Mouse (Mus musculus): ENCODE results near the gene Slc24a2. TPM values are rescaled to one million over a fixed set of nuclear protein-coding genes. Genes with fewer than 3 reads are reported as not detected.

The Slc24a2 gene
- total and polyA plus RNA-seq, 3 experiments = not detected

DNA sequence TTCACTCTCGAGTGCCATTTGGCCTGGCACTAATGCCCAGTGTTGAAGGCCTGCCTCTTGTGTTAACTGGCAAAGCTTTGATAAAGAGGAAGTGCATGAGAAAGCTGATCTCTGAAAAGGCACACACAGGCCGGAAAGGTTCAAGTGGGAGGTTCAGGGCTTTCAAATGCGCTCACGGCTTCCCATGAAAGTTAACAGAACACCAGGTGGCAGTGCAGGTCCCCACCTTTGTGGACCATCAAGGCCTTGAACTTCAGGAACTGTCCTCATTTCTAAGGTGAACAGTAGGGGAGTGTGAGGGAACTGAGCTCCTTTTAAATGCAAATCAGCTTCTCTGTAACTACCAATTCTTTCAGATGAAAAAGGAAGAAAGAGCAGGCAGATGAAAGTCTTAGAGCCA is 110.5 kb downstream of the Slc24a2 start:
- Histone ChIP-seq H3K27me3 (ENCODE audit: control insufficient read depth in 1 of 2, insufficient read depth in 2 of 2, low read length in 2 of 2) (no peaks in the 10 kb centered on the region), H3K36me3 (ENCODE audit: control insufficient read depth in 1 of 2, insufficient read depth in 2 of 2, low read length in 2 of 2) (no peaks in the 10 kb centered on the region), H3K9ac (ENCODE audit: control insufficient read depth, low read depth, low read length, poor library complexity, severe bottlenecking) (no peak overlapping the region), H3K4me3 (ENCODE audit: control insufficient read depth in 1 of 2, insufficient read depth in 1 of 2, low read depth in 2 of 2, low read length in 2 of 2) (no peak overlapping the region), H3K27ac (ENCODE audit: control insufficient read depth, low read depth, low read length) (no peak overlapping the region), H3K4me1 (ENCODE audit: control insufficient read depth in 1 of 2, insufficient read depth in 2 of 2, low read length in 2 of 2) (no peaks in the 10 kb centered on the region), H3K9me3 (replicated peaks; ENCODE audit: insufficient read depth, low read length) (no peaks in the 10 kb centered on the region), H3K79me2 (ENCODE audit: control insufficient read depth, insufficient read depth, low read length, poor library complexity) (no peaks in the 10 kb centered on the region)
- no peak for TF ChIP-seq EP300 (IDR thresholded peaks at IDR 0.05; ENCODE audit: low read depth in 1 of 2, low read length in 2 of 2)
- no peak for TF ChIP-seq CHD2 (IDR thresholded peaks at IDR 0.05; ENCODE audit: low read length)
- TF ChIP-seq USF2 (IDR thresholded peaks at IDR 0.05; ENCODE audit: borderline replicate concordance in 1 of 2, insufficient read depth in 1 of 2, low read depth in 1 of 2, low read length in 2 of 2) = no peak
- TF ChIP-seq RCOR1 (IDR thresholded peaks at IDR 0.05; ENCODE audit: low read depth, low read length) = no peak
- no peak for TF ChIP-seq NRF1 (IDR thresholded peaks at IDR 0.05; ENCODE audit: insufficient read depth, low read depth, low read length, poor library complexity, severe bottlenecking)
- no peak for TF ChIP-seq POLR2A (IDR thresholded peaks at IDR 0.05; ENCODE audit: control insufficient read depth in 1 of 2, insufficient read depth in 1 of 2, low read depth in 1 of 2, low read length in 2 of 2, poor library complexity in 1 of 2)
- TF ChIP-seq POLR2AphosphoS2 (IDR thresholded peaks at IDR 0.05; ENCODE audit: low read length) = no peak
- TF ChIP-seq MAFK (IDR thresholded peaks at IDR 0.05; ENCODE audit: borderline replicate concordance, low read depth, low read length) = no peak
- no peak for TF ChIP-seq SMC3 (IDR thresholded peaks at IDR 0.05; ENCODE audit: low read depth, low read length)
- no peak for TF ChIP-seq MYB (IDR thresholded peaks at IDR 0.05; ENCODE audit: low read depth, low read length)
- no peak for TF ChIP-seq TBP (IDR thresholded peaks at IDR 0.05; ENCODE audit: low read depth, low read length)
- DNase-seq (ENCODE audit: low read depth, low spot score) = no peak

DNA sequence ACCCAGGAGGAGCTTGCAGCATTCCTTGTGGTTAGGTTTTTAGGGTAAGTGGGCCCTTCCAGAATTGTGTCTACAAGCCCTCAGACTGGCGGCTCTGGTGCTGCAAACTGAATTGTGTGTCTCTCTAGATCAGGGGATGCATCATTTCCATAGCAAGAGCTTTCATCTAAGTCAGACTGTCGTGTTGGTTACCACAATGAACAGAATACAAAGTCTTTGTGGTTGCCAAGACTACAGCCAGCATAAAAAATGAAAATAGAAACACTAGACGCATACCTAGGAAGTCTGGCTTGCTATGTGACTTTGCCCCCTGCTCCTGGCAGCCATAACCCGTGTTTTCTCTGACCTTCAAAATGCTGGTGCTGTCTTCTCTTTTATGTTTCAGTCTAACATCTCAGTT is 114.6 kb downstream of the Slc24a2 start:
- H3K27me3 ChIP-seq (ENCODE audit: control insufficient read depth in 1 of 2, insufficient read depth in 2 of 2, low read length in 2 of 2) = no peaks in the 10 kb centered on the region
- H3K9me3 ChIP-seq (replicated peaks; ENCODE audit: insufficient read depth, low read length) = no peaks in the 10 kb centered on the region
- no peaks in the 10 kb centered on the region for H3K4me1 ChIP-seq (ENCODE audit: control insufficient read depth in 1 of 2, insufficient read depth in 2 of 2, low read length in 2 of 2)
- no peak overlapping the region for H3K9ac ChIP-seq (ENCODE audit: control insufficient read depth, low read depth, low read length, poor library complexity, severe bottlenecking)
- no peaks in the 10 kb centered on the region for H3K79me2 ChIP-seq (ENCODE audit: control insufficient read depth, insufficient read depth, low read length, poor library complexity)
- H3K36me3 ChIP-seq (ENCODE audit: control insufficient read depth in 1 of 2, insufficient read depth in 2 of 2, low read length in 2 of 2) = no peaks in the 10 kb centered on the region
- TF ChIP-seq NELFE (IDR thresholded peaks at IDR 0.05; ENCODE audit: low read depth, low read length) (no peak), HCFC1 (IDR thresholded peaks at IDR 0.05; ENCODE audit: low read depth, low read length) (no peak)
- no peak overlapping the region for H3K27ac ChIP-seq (ENCODE audit: control insufficient read depth, low read depth, low read length)
- no peak for DNase-seq (ENCODE audit: low read depth, low spot score)
- H3K4me3 ChIP-seq (ENCODE audit: control insufficient read depth in 1 of 2, insufficient read depth in 1 of 2, low read depth in 2 of 2, low read length in 2 of 2) = no peak overlapping the region

DNA sequence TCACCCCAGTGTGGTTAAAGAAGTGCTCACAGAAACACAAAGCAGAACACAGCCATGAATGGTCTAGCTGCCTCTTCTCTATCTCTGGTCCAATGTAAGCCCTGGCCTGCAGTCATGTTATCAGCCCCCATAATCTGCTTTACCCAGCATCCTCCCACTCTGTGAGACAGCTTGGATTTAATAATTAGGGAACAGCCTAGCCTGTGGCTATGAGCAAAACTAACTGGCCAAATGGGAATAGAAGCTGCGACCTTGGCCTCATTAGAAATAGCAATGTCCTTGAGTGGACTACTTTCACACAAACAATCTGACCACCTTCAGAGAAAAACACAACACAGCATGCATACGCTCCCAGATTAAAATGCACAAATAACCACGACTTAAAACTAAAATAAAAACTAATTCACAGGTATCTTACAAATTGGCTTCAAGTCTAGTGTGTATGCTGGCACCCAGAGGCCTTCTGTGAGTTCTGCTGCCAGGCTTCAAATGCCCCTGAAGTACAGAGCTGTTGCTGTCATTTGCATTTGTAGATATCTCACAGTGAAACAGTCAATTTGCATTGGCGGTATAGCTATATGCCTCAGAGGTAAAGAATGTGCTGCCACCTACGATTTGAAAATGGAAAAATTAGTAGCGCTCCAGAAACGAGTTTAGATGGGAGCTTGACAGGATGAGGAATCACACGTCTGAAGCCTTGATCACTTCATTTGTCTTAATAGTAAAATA is 120.8 kb downstream of the Slc24a2 start:
- DNase-seq (ENCODE audit: low read depth, low spot score) = no peak
- no peak overlapping the region for H3K9ac ChIP-seq (ENCODE audit: control insufficient read depth, low read depth, low read length, poor library complexity, severe bottlenecking)
- H3K9me3 ChIP-seq (replicated peaks; ENCODE audit: insufficient read depth, low read length) = no peaks in the 10 kb centered on the region
- H3K79me2 ChIP-seq (ENCODE audit: control insufficient read depth, insufficient read depth, low read length, poor library complexity) = no peaks in the 10 kb centered on the region
- no peak overlapping the region for H3K27ac ChIP-seq (ENCODE audit: control insufficient read depth, low read depth, low read length)
- TF ChIP-seq POLR2A (IDR thresholded peaks at IDR 0.05; ENCODE audit: control insufficient read depth in 1 of 2, insufficient read depth in 1 of 2, low read depth in 1 of 2, low read length in 2 of 2, poor library complexity in 1 of 2) (no peak), RAD21 (IDR thresholded peaks at IDR 0.05; ENCODE audit: low read depth, low read length) (no peak), SIN3A (IDR thresholded peaks at IDR 0.05; ENCODE audit: low read length) (no peak), MAX (IDR thresholded peaks at IDR 0.05; ENCODE audit: low read length) (no peak), POLR2AphosphoS2 (IDR thresholded peaks at IDR 0.05; ENCODE audit: low read length) (no peak), MEF2A (IDR thresholded peaks at IDR 0.05; ENCODE audit: extremely low read depth, insufficient replicate concordance, low read depth, low read length, poor library complexity, severe bottlenecking) (no peak), GATA1 (IDR thresholded peaks at IDR 0.05; ENCODE audit: low read depth, low read length) (no peak), CTCF (IDR thresholded peaks at IDR 0.05 in 2 of 3, conservative IDR thresholded peaks at IDR 0.05 in 1 of 3; ENCODE audit: control insufficient read depth in 1 of 3, insufficient read depth in 1 of 3, low read depth in 2 of 3, low read length in 3 of 3, poor library complexity in 1 of 3, severe bottlenecking in 1 of 3) (no peak), ZMIZ1 (IDR thresholded peaks at IDR 0.05; ENCODE audit: low read depth, low read length) (no peak), SMC3 (IDR thresholded peaks at IDR 0.05; ENCODE audit: low read depth, low read length) (no peak), HCFC1 (IDR thresholded peaks at IDR 0.05; ENCODE audit: low read depth, low read length) (no peak), MXI1 (IDR thresholded peaks at IDR 0.05; ENCODE audit: low read depth, low read length) (no peak), MYC (IDR thresholded peaks at IDR 0.05; ENCODE audit: low read depth, low read length) (no peak), POLR2AphosphoS5 (IDR thresholded peaks at IDR 0.05; ENCODE audit: borderline replicate concordance, low read depth, low read length) (no peak)
- H3K36me3 ChIP-seq (ENCODE audit: control insufficient read depth in 1 of 2, insufficient read depth in 2 of 2, low read length in 2 of 2) = no peaks in the 10 kb centered on the region
- no peaks in the 10 kb centered on the region for H3K27me3 ChIP-seq (ENCODE audit: control insufficient read depth in 1 of 2, insufficient read depth in 2 of 2, low read length in 2 of 2)
- no peak overlapping the region for H3K4me3 ChIP-seq (ENCODE audit: control insufficient read depth in 1 of 2, insufficient read depth in 1 of 2, low read depth in 2 of 2, low read length in 2 of 2)
- no peaks in the 10 kb centered on the region for H3K4me1 ChIP-seq (ENCODE audit: control insufficient read depth in 1 of 2, insufficient read depth in 2 of 2, low read length in 2 of 2)

All from MEL (cell line).